Mouse (Mus musculus) adipocyte (in vitro differentiated cells): ENCODE data around the gene Ccl22.

Experiments
- DNase-seq: peaks from one replicate; pipeline ENCODE4 v3.0.0-alpha.2; 2016; ENCODE audit warnings: low spot score

Ccl22 gene

GRCm38 (mm10) chr8:94745476-94746184 lies at the start of gene Ccl22:
Gene Ccl22 (plus strand): TSS chr8:94745590.
- no peak for DNase-seq

- no peak for DNase-seq
These were observed 49.4 kb upstream of the Ccl22 start, which contains the start of gene Pllp for GRCm38 (mm10) chr8:94695994-94696384. Gene Pllp (minus strand): TSS chr8:94696278.

DNA sequence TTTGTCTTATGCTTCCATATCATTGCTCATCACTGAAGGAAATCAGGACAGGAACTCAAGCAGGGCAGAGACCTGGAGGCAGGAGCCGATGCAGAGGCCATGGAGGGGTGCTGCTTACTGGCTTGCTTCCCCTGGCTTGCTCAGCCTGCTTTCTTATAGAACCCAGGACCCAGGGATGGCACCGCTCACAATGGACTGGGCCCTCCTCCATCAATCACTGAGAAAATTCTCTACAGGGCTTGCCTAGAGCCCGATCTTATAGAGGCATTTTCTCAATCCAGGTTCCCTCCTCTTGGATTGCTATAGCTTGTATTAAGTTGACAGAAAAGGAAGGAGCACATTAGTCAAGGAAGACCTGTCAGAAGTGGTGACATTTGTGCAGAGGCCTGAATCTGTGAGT lies 48.8 kb upstream of the Ccl22 start:
- no peak for DNase-seq

DNA sequence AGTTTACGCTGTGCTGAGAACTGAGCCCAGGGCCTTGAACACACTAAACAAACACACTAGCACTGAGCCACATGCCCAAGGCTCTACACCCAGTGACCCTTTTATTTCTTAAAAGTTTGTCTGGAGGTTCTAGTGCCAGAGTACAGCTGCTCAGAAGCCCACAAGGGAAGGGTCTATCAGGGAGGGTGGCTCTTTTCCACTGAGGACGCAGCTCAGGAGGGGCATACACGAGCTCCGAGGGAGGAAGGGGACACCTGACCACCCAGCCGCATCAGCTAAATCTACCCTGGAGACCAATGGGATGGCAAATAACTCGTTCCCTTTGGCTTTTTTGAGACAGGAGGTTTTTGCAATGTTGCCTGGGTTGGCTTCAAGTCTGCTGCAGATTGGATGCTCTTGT lies 47.4 kb upstream of the Ccl22 start:
- no peak for DNase-seq

GRCm38 (mm10) chr8:94699366-94699765 lies 46.0 kb upstream of the Ccl22 start:
- no peak for DNase-seq

GRCm38 (mm10) chr8:94700421-94700935 lies 44.9 kb upstream of the Ccl22 start:
- DNase-seq, result no peak

- no peak for DNase-seq
These were observed 43.2 kb upstream of the Ccl22 start for GRCm38 (mm10) chr8:94702156-94702555.

DNA sequence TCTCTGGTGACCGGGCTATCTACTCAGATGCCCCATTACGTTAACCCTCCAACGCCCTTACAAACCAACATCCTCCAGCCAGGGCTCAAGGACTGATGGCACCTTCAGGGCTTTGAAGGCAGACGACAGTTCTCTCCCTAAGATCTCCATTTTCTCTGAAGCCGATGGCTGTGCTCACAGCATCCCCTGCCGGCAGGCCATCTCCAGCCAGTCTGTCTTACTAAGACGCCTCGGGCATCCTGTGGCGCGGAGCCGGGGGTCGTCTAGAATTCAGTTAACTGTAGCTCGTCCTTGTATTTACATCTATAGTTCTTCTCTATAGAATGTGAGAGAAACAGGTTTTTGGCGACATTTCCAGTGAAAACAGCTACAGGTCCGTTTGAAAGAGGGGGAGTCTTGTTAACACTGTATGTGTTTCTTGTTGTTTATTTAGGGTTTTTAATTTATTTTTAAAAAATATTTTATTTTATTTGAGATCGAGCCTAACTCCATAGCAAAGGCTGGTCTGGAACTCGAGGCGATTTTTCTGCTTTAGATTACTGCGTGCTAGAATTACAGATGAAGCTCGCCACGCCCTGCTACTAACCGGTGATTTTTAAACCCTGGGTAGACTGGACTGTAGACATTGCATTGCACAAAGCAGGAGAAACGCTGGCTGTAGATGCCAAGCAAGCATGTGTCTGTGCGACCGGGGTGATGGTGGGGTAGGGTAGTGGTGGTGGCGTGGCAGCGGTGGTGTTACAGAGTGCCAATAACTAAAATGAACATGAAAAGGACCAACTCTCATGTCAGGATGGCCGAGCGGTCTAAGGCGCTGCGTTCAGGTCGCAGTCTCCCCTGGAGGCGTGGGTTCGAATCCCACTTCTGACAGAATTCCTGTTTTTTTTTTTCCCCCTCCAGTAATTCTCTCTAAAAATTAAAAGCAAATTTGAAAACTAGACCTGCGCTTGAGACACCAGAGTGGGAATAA lies 42.3 kb upstream of the Ccl22 start:
- peak; percentile 87 for DNase-seq

DNA sequence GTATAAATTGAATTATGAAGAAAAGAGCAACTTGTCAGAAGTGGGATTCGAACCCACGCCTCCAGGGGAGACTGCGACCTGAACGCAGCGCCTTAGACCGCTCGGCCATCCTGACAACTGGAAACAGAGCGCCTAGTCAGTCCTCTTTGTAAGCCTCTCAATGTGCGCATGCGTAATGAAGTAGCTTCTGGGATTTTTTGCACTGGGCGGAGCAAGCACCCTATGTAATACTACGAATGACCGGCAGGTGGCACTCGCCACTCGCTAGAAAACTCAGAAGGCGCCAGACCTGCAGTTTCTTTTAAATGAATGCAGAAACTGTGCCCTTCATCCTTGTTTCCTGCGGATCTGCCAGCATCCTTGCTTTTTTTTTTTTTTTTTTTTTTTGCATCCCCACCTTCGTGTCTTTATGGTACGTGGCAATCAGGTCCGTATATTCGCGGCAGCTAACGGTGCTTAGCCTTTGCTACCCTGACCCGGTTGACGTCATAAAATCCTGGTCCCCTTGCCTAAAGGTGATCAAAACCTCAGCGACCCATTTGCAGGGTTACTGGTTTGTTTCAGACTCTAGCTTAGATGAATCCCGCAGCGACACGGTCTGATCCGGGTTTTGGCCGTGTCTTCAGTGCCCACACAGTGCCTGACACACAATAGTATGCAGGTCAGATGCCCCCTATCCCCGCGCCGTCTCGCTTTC lies 41.3 kb upstream of the Ccl22 start:
- DNase-seq, result peak; percentile 98

- DNase-seq, result no peak
These were observed 40.8 kb upstream of the Ccl22 start for GRCm38 (mm10) chr8:94704669-94704984.

GRCm38 (mm10) chr8:94705581-94706245 lies 39.7 kb upstream of the Ccl22 start:
- no peak for DNase-seq

DNA sequence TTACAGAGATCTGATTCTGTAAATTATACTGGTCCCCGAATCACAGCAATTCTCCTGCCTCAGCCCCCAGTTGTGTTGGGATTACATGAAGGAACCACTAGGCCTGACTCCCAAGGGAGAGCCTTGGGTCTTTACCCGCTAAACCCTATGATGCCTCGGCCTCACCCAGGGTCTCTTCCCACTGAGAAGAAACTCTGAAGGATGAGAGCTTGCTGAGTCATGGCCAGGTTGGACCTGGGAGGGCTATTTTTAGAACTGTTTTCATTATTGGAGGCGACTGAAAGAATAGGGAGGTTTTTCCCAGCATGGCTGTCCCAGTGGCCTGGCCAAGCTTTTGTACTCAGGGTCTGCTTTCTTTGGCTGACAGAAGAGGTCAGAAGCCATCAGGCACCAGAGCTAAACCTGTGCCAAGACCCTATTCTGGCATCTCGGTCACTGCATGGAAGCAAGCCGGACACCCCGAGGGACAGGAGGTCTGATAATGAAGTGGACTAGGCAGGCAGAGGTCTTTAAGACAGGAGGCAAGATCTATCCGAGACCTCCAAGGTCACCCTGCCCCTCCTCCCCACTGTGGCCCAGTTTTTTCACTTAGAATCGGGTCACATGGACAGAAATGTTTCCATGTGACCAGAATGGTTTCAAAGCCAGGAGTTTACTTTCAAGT lies 38.5 kb upstream of the Ccl22 start:
- no peak for DNase-seq

- DNase-seq, result no peak
These were observed 35.1 kb upstream of the Ccl22 start for GRCm38 (mm10) chr8:94710336-94710735.

- DNase-seq, result no peak
These were observed 34.2 kb upstream of the Ccl22 start for GRCm38 (mm10) chr8:94711160-94711718.

DNA sequence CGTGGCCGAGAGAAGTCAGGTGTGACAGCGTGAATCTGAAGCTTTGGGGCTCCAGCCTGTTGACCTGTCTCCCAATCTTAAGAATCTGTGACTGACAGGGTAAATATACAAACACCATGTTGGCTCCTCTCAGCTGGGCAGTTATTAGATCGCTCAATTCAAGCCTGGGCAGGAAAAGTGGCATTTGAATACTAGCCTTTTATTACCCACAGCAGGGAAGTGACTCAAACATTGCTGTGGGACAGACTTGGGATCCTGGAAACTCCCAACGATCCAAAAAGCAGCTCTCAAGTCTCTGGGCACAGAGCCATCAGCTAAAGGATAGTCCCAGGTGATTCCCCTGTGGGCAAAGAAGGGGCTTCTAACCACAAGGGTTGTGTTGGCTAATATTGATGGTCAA lies 30.8 kb upstream of the Ccl22 start:
- DNase-seq, result no peak

DNA sequence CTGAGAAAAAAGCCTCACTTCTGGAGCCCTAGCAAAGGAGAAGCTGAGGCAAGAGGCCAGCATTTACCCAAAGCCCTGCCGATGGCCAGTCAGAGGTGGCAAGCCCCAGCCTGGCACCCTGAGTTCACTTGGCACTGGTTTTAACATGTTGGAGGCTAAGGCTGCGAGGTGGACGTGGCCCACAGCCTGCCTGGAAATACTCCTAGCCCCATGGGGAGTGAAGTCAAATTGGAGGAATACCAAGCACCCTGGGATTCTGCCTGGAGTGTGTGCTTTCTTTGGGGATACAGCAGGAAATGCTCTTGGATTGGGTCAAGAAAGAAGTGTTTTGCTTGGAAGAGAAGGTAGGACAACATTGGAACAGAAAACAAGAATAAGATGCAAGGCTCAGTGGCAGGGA lies 29.5 kb upstream of the Ccl22 start:
- DNase-seq, result peak; percentile 75

GRCm38 (mm10) chr8:94716841-94717240 lies 28.5 kb upstream of the Ccl22 start:
- no peak for DNase-seq

DNA sequence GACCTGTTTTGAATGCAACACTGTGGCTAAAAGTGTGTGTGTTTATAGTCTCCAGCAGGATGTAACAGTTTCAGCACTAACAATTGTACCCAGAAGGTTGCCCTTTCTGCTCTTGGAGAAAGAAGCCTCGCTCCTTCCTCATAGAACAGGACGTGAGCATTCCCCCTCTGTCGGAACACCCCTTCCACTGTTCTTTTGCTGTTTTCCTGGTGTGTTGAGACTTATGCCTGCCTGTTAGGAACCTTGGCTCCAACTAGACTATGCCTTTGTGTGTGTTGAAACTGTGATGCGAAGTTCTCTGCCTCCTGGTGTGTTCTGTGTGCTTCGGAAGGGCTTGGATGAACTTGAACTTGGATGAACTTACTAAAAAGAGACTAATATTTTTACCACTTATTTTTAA lies 19.4 kb upstream of the Ccl22 start:
- DNase-seq, result no peak

GRCm38 (mm10) chr8:94729301-94729700 lies 16.1 kb upstream of the Ccl22 start:
- DNase-seq, result no peak

DNA sequence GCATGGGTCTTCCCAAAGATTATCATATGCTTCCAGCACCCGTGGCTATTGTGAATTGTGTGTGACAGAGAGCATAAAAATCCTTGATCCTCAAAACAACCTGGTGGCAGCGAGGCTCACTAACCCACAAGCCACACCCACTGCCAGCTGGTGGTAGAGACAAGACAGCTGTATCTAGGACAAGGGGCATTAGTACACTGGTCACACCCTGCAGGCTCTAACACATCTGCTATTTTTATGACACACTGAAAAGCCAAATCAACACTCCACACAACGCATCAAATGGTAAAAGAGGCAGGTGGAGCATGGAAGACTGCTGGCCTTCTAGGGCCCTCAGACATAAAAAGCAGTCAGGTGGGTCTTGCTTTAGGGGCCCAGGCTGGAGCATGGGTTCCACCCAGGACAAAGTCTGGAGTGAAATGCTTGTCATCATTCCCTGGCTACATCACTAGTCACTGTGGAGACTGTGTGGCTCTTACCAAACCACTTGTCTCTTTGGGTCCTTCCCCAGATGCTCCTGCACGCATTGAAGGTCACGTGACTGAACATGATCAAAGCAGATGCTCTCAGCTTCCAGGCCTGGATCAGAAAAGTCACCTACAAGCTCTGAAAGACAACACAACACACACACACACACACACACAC lies 11.4 kb upstream of the Ccl22 start:
- DNase-seq, result peak; percentile 49
